Mouse (Mus musculus): ENCODE measurements around the gene Baz1a.
A peak's percentile ranks its signal among the peaks of the same experiment; 100 is the strongest.

Baz1a gene

DNA sequence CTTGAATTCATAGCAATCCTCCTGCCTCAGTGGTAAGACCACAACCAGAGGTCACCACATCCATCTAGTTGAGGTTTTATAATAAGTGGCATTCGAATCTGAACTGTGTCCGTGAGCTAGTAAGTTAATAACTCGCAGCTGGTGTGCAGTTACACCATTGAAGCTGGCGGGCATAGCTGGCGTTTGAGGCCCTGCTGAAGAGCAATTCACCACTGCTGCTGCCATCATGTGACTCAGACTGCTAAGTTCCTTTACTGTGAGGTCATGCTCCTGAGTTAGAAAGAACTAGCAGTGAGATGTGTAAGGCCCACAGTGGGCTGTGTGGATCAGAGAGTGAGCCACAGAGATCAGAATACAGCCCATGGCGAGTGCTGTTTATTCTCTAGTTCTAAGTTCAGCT is 139.4 kb downstream of the Baz1a start:
- no peak for DNase-seq (ENCODE audit: low read depth, low spot score)
- Histone ChIP-seq H3K36me3 (ENCODE audit: control insufficient read depth, insufficient read depth, low read length, poor library complexity, severe bottlenecking) (no peaks in the 10 kb centered on the region), H3K27me3 (ENCODE audit: control insufficient read depth, insufficient read depth, low read length, poor library complexity, severe bottlenecking) (no peaks in the 10 kb centered on the region)

- Histone ChIP-seq H3K36me3 (ENCODE audit: control insufficient read depth, insufficient read depth, low read length, poor library complexity, severe bottlenecking) (peaks cover 4% of the 10 kb centered on the region; the same call in 1 of the 2 replicates), H3K27me3 (ENCODE audit: control insufficient read depth, insufficient read depth, low read length, poor library complexity, severe bottlenecking) (no peaks in the 10 kb centered on the region)
- DNase-seq (ENCODE audit: low read depth, low spot score): peak; percentile 78
These were observed 151.3 kb downstream of the Baz1a start, which contains the start of gene Cfl2 for GRCm38 (mm10) chr12:54862606-54863535. Gene Cfl2, minus strand, starts transcription at chr12:54862877.

- Histone ChIP-seq H3K27me3 (ENCODE audit: control insufficient read depth, insufficient read depth, low read length, poor library complexity, severe bottlenecking) (no peaks in the 10 kb centered on the region), H3K36me3 (ENCODE audit: control insufficient read depth, insufficient read depth, low read length, poor library complexity, severe bottlenecking) (peaks cover 4% of the 10 kb centered on the region; the same call in 1 of the 2 replicates)
- DNase-seq (ENCODE audit: low read depth, low spot score): peak; percentile 14
These were observed 152.1 kb downstream of the Baz1a start for GRCm38 (mm10) chr12:54861991-54862605.

DNA sequence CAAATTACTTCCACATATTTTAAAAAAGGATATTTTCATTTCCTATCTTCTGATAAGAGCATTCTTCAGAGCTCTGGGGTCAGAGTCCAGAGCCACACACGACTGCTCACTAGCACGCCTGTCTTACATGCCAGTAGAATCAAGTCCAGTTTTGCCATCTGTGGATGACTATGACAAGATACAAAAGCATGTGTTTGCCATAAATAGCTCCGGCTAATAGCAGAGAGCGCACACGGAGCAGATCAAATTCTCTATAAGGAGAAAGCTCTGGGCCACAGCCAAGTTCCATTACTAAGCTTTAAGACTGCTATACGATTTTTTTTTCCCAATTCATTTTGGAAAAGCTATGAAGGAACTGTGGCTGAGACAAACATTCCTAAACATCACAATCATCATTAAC is 154.6 kb downstream of the Baz1a start:
- H3K27me3 ChIP-seq (ENCODE audit: control insufficient read depth, insufficient read depth, low read length, poor library complexity, severe bottlenecking): no peaks in the 10 kb centered on the region
- H3K36me3 ChIP-seq (ENCODE audit: control insufficient read depth, insufficient read depth, low read length, poor library complexity, severe bottlenecking): peaks cover 4% of the 10 kb centered on the region; the same call in 1 of the 2 replicates
- no peak for DNase-seq (ENCODE audit: low read depth, low spot score)

DNA sequence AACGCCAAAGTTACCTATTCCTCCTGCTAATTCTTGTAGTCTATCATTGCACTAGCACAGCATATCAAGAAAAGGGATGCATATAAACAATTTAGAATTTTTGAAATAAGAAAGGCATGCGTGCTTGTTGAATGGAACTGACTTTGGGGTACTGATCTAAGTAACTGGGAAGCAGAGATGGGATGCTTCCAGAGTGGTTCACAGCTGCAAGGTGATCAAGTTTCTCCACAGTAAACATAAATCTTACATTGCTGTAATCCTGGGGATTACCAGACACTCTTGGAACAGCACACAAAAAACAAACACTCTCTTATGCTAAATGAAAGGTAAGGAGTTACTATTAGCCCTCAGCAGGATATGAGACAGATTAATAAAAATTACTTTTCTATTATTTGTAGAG is 163.6 kb downstream of the Baz1a start:
- H3K36me3 ChIP-seq (ENCODE audit: control insufficient read depth, insufficient read depth, low read length, poor library complexity, severe bottlenecking): no peaks in the 10 kb centered on the region
- DNase-seq (ENCODE audit: low read depth, low spot score): no peak
- H3K27me3 ChIP-seq (ENCODE audit: control insufficient read depth, insufficient read depth, low read length, poor library complexity, severe bottlenecking): no peaks in the 10 kb centered on the region

GRCm38 (mm10) chr12:54844415-54844814 is 169.7 kb downstream of the Baz1a start:
- DNase-seq (ENCODE audit: low read depth, low spot score): peak; percentile 45
- no peaks in the 10 kb centered on the region for H3K27me3 ChIP-seq (ENCODE audit: control insufficient read depth, insufficient read depth, low read length, poor library complexity, severe bottlenecking)
- no peaks in the 10 kb centered on the region for H3K36me3 ChIP-seq (ENCODE audit: control insufficient read depth, insufficient read depth, low read length, poor library complexity, severe bottlenecking)

Measured in splenic B cell, adult 2 months (primary cell).